Mouse (Mus musculus) Patski (cell line): ENCODE results near the gene Slc11a2. TPM values are rescaled to one million over a fixed set of nuclear protein-coding genes. Genes with fewer than 3 reads are reported as not detected.
A peak's percentile ranks its signal among the peaks of the same experiment; 100 is the strongest.

Experiments used
- ATAC-seq: fragments of 100-300 bp; one replicate; pipeline ENCODE4 v1.8.0; 2021
- CTCF ChIA-PET: fragments of 350-600 bp; sonication (Branson Sonifier 250); formaldehyde crosslinking; loops from one replicate; lab custom pipeline; 2022; ENCODE audit warnings: inconsistent platforms; lab: Charles Lee
- POLR2A ChIA-PET: fragments of 350-600 bp; sonication (Branson Sonifier 250); formaldehyde crosslinking; loops from one replicate; lab custom pipeline; 2022; ENCODE audit warnings: antibody characterized with exemption, inconsistent platforms; lab: Charles Lee
- DNase-seq: peaks from one replicate; pipeline ENCODE4 v3.0.0-alpha.2; 2011; ENCODE audit warnings: low read depth, low spot score
- H3K27me3 ChIP-seq: fragments of 371-371 bp; one replicate; pipeline ENCODE4 v1.5.1; 2021
- CTCF ChIP-seq: fragments of 100-300 bp; IDR thresholded peaks from one replicate; pipeline ENCODE4 v1.5.1; 2021
- in situ Hi-C: fragments of 300-500 bp; cut with MboI; formaldehyde crosslinking; loops from 3 replicates; pipeline ENCODE4 v1.11.1; 2018; ENCODE audit warnings: low pct_unique_long_range_greater_than_20kb, mixed read lengths
- polyA plus RNA-seq: library from polyadenylated mRNA; unstranded; gene quantifications from one replicate; pipeline ENCODE4 v1.2.3, GENCODE M21; 2021

Gene Slc11a2
- polyA plus RNA-seq, 1 experiment from 2014 or later = 78.4 TPM

DNA sequence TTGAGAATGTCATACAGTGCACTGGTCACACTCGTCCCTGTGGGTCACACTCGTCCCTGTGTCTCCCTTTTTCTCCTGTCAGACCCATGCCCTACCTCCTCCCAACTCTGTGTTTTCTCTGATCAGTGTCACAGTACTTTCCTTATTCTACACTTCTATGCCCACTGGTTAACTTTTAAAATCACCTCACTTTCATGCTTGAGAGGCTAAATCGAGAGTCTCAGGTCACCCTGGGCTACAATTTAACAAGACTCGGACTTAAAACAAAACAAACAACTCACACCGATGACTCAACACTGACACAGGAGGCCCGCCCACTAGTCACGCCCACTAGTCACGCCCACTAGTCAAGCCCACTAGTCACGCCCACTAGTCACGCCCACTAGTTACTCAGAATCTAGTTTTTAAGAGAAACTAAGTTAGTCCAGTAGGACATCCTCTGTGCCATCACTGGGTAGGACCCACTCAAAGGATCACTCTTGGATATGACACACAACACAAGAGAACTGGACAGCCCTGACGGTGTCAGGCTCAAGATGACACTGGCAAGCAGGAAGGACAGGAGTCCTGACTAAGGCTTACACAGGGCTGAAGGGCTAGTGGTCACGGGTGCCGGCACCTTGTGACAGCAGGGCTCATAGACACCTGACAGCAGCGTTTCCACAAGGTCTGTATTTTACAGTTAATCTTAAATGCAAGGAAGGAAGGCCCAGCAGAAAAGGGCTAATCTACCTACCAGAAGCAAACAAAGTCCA lies 13.8 kb downstream of the Slc11a2 start:
- no peak for DNase-seq
- ChIA-PET POLR2A (no interaction called here), CTCF (interaction anchor here (1.2 kb wide), 1 partner anchor 11 kb away, joined by 3 read pairs; the partner anchor contains the start of gene Gm5475)
- peak; percentile 21 for ATAC-seq
- H3K27me3 ChIP-seq = no peaks in the 10 kb centered on the region
- no peak for TF ChIP-seq CTCF
- in situ Hi-C loops = no loop called here

DNA sequence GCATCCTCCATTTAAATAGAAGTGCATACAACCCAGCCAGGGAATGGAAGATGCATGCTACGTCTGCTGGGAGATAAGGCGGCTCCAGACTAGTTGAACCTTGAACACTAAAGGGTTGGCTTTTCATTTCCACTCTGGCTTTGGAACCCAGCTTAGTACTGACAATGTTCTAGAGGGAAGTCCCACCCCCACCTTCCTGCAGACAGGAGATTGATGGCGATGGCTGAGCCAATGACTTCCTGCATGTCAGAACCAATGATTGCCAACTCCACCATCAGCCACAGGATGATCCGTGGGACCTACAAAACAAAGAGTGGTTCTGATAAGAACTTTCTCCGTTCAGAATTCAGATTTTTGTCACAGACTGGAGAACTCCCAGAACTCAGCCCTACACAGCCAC lies 18.8 kb downstream of the Slc11a2 start:
- in situ Hi-C loops = no loop called here

DNA sequence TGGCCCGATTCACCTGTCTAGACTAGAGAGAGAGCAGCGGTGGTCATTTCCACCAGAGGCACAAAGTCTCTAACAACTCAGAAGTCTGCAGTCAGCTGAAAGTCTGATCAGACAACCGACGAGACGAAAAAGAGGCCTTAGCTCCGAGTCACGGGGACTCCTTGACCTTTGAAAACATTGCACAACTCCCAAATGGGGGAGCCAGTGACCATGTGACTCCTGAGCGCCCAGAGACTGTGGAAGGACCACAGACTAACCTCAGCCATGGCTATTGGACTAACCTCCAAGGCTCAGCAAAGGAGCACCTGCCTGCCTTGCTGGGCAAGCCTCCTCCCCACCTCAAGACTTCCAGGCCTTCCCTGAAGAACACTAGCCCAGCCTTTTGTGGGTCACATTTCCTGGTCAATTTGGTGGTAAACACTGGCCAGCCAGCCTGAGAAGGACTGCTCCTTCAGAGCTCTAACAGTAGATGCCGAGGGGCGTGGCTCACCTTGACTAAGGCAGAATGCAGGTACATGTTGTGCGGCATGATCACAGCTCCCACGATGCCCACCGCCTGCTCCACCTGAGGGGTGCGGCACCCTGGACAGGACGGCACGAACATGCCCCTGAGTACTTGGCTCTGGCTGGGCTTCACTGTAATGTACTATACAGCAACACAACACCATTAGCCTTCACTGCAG lies 21.4 kb downstream of the Slc11a2 start:
- POLR2A ChIA-PET = interaction anchor here (0.6 to 1.4 kb wide), 2 partner anchors 10 to 424 kb away, joined by 3 read pairs; no protein-coding TSS in a partner anchor
- no peak for TF ChIP-seq CTCF
- ATAC-seq = no peak
- DNase-seq = no peak
- CTCF ChIA-PET = interaction anchor here (1.1 kb wide), 1 partner anchor 10 kb away, joined by 3 read pairs; no protein-coding TSS in a partner anchor
- in situ Hi-C loops = no loop called here
- H3K27me3 ChIP-seq = no peaks in the 10 kb centered on the region

More for the DNA sequence above, 18.8 kb downstream of the Slc11a2 start:
- ChIA-PET CTCF (no interaction called here), POLR2A (no interaction called here)
- no peaks in the 10 kb centered on the region for H3K27me3 ChIP-seq
- ATAC-seq (no peak), DNase-seq (no peak)
- TF ChIP-seq CTCF = no peak

DNA sequence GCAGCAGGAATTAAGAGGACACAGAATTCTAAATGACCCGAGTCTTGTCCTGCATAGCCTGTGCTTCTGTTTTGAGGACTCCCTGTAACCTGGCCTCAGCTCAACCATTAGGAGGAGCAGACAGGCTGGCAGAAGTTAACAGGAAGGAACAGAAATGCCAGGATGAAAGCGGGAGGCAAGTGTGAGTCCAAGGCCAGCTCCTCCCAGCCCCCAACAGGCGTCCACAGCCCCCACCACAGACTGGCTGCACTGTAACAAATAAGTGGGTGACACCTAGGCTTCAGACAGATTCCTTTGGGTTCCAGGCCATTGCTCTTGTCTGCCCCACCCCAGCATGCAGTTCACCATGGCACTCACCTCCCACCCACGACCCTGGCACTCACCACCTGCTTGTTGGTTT lies 22.1 kb downstream of the Slc11a2 start:
- in situ Hi-C loops = no loop called here
- ChIA-PET POLR2A (interaction anchor here (1.2 to 1.4 kb wide), 2 partner anchors 10 to 17 kb away, joined by 3 to 4 read pairs; no protein-coding TSS in a partner anchor), CTCF (interaction anchor here (1.1 kb wide), 1 partner anchor 10 kb away, joined by 3 read pairs; no protein-coding TSS in a partner anchor)
- no peaks in the 10 kb centered on the region for H3K27me3 ChIP-seq
- DNase-seq = no peak
- no peak for TF ChIP-seq CTCF
- no peak for ATAC-seq

DNA sequence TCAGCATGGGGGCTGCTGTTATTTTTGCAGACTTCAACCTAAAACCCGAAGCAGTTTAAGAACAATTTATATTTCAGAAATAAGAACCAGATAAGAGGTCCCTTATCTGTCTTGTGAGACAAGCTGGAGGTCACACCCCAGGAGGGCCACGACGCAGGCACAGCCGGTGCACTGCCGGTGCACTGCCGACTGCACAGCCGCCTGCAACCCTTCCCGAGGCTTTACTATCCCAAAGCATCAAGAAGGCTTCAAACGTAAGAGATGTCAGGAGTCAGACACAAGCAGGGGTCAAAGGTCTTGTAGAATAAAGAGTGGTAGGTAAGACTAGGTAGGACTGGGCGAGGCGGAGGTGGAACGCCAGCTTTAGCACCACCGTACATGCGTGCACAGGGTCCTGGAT lies 22.5 kb downstream of the Slc11a2 start:
- CTCF ChIA-PET = interaction anchor here (1.1 kb wide), 1 partner anchor 9 kb away, joined by 3 read pairs; no protein-coding TSS in a partner anchor
- no peak for ATAC-seq
- no peak for DNase-seq

DNA sequence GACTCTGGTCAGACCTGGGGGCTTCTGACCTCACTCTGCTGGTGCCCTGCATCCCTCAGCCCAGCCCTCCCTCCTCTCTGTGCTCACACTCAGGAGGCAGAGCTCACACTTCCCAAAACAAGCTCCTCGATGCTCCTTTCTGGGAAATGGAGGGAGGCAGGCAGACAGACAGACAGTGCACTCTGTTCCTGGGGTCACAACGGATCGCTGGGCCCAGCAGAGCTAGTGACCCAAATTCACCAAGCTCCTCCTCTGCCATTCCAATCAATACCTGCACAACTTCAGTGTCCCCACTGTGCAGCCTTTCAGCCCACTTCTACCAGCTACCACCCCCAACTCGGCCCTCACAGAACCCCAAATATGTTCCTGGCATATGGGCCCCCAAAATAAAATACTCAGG lies 23.1 kb downstream of the Slc11a2 start:
- no peak for TF ChIP-seq CTCF
- in situ Hi-C loops = no loop called here
- POLR2A ChIA-PET = interaction anchor here (0.6 to 1.4 kb wide), 4 partner anchors 9 to 81 kb away, joined by 3 to 4 read pairs (median 4); no protein-coding TSS in a partner anchor
- H3K27me3 ChIP-seq = no peaks in the 10 kb centered on the region
- ATAC-seq = no peak
- DNase-seq = no peak
- CTCF ChIA-PET = interaction anchor here (1.4 to 2.1 kb wide), 2 partner anchors 21 to 27 kb away, joined by 4 to 8 read pairs; no protein-coding TSS in a partner anchor

More for the DNA sequence above, 22.5 kb downstream of the Slc11a2 start:
- POLR2A ChIA-PET = interaction anchor here (0.6 to 1.4 kb wide), 3 partner anchors 9 to 81 kb away, joined by 3 to 4 read pairs (median 3); no protein-coding TSS in a partner anchor
- in situ Hi-C loops = no loop called here
- no peak for TF ChIP-seq CTCF
- no peaks in the 10 kb centered on the region for H3K27me3 ChIP-seq

DNA sequence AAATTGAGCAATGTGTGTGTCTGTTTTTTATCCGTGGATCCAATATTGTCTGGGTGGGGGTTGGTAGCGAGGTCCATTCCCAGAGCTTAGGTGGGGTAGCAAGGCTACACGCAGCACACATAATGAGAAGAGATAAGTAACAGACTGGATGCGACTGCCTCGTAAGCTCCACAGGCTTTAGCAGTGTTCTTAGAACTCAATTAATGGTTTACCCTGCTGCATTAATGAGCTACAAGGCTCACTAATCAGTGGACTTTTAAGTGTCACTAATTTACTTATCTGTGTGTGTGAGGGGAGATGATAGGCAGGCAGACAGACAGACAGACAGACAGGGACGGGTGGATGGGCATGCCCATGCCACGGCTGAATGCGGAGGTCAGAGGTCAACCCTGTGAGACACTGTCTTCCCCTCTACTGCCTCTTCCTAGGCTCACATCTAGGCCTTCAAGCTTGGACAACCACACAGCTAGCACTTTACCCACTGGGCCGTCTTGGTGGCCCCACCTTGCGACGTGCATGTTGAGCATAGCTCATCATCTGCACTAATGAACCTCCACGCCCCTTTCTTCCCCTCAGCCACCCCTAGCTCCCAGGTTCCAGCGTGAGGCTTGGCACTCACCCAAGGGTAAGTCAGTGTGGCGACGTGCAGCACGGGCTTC lies 24.2 kb downstream of the Slc11a2 start:
- CTCF ChIA-PET = interaction anchor here (1.2 to 2.1 kb wide), 3 partner anchors 9 to 25 kb away, joined by 4 to 8 read pairs (median 5); no protein-coding TSS in a partner anchor
- ATAC-seq (peak; percentile 23), DNase-seq (no peak)
- POLR2A ChIA-PET = interaction anchor here (1.4 kb wide), 1 partner anchor 9 kb away, joined by 4 read pairs; no protein-coding TSS in a partner anchor
- no peaks in the 10 kb centered on the region for H3K27me3 ChIP-seq
- TF ChIP-seq CTCF = no peak
- in situ Hi-C loops = no loop called here

DNA sequence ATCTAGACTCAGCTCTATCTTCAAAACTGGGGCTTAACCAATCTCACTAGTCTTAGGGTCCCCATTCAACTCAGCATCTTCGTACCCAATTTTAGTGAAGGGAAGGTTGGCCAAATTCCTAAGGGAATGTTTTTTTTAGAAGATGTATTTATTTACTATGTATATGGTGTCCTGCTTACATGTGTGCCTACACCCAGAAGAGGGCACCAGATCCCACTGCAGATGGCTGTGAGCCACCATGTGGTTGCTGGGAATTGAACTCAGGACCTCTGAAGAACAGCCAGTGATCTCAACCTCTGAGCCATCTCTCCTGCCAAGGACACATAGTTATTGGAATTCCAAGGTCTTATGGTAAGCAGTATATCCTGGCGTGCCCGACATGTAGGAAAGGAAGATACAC lies 29.3 kb downstream of the Slc11a2 start:
- CTCF ChIA-PET = no interaction called here
- POLR2A ChIA-PET = no interaction called here
- in situ Hi-C loops = no loop called here
- ATAC-seq = no peak
- no peak for DNase-seq
- TF ChIP-seq CTCF = no peak
- no peaks in the 10 kb centered on the region for H3K27me3 ChIP-seq

DNA sequence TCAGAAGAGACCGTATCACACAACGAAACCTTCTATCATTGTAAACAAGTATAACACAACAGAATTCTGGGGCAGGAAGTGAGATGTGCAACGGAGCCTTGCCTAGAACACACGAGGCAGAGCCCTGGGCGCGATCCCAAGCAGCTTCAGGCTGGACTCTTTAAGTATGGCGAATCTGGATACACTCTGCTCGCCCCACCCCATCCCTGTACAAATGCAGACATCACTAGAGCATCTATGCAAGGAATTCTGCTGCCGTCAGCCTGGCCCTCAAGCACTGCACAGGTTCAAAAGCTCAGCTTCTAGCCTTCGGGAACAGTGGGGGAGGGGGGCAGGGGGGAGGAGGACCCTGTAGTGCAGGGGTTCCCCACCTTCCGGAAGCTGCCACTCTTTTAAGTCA lies 31.9 kb downstream of the Slc11a2 start:
- in situ Hi-C loops = no loop called here
- ChIA-PET POLR2A (interaction anchor here (0.7 to 1.0 kb wide), 2 partner anchors 10 to 58 kb away, joined by 3 read pairs; no protein-coding TSS in a partner anchor), CTCF (interaction anchor here (0.9 kb wide), 1 partner anchor 10 kb away, joined by 3 read pairs; no protein-coding TSS in a partner anchor)
- no peak for TF ChIP-seq CTCF
- no peaks in the 10 kb centered on the region for H3K27me3 ChIP-seq
- ATAC-seq (no peak), DNase-seq (no peak)

DNA sequence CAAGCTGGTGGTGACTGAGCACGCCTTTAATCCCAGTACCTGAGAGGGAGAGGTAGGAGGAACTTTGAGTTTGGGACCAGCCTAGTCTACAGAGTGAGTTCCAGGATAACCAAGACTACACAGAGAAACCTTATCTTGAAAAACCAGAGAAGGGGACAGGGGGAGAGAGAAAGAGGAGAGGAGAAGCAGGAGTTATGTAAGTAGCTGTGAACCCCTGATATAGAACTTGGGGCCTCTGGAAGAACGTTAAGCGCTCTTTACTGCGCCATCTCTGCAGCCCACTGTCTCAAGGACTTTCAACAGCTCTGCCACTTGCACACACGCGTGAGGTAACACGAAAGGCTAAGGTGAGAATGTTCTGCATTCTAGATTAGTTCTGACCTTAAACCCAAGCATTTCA lies 33.3 kb downstream of the Slc11a2 start:
- ChIA-PET POLR2A (interaction anchor here (0.7 to 1.9 kb wide), 2 partner anchors 9 to 297 kb away, joined by 3 to 4 read pairs; no protein-coding TSS in a partner anchor), CTCF (interaction anchor here (1.1 to 1.3 kb wide), 2 partner anchors 9 to 29 kb away, joined by 3 to 5 read pairs; no protein-coding TSS in a partner anchor)
- no peak for TF ChIP-seq CTCF

More for the DNA sequence above, 33.3 kb downstream of the Slc11a2 start:
- ATAC-seq = no peak
- H3K27me3 ChIP-seq = no peaks in the 10 kb centered on the region
- in situ Hi-C loops = no loop called here
- DNase-seq = no peak
